Mouse (Mus musculus): Measurements from ENCODE around the gene Mipep.
A peak's percentile ranks its signal among the peaks of the same experiment; 100 is the strongest.

The Mipep gene

DNA sequence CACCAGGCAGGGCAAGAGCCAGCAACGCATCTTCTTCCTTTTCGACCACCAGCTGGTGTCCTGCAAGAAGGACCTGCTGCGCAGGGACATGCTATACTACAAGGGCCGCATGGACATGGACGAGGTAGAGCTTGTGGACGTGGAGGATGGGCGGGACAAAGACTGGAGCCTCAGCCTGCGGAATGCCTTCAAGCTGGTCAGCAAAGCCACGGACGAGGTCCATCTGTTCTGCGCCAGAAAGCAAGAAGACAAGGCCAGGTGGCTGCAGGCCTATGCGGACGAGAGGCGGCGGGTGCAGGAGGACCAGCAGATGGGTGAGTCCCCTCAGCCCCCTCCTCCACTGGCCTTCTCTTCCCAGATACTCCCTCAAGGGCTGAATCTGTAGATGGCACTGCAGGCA lies 28.1 kb upstream of the Mipep start:
- DNase-seq (ENCODE audit: low spot score in 2 of 2), result no peak

DNA sequence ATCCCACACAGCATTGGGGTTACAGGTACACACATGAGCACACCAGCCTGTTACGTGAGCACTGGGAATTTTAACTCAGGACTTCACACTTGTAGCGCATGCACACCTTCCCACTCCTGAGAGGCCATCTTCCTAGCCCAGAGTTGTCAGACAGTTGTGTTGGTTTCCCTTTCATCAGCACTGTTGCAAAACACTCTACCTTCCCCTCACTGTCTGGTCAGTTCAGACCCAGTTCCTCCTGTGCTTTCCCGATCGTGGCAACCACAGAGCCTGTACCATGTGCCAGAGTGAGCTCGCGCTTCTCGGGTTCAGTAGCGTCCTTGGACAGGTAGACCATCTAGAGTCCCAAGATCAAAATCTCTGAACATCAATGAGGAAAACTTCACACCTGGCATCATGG lies 27.1 kb upstream of the Mipep start:
- no peak for DNase-seq (ENCODE audit: low spot score in 2 of 2)

DNA sequence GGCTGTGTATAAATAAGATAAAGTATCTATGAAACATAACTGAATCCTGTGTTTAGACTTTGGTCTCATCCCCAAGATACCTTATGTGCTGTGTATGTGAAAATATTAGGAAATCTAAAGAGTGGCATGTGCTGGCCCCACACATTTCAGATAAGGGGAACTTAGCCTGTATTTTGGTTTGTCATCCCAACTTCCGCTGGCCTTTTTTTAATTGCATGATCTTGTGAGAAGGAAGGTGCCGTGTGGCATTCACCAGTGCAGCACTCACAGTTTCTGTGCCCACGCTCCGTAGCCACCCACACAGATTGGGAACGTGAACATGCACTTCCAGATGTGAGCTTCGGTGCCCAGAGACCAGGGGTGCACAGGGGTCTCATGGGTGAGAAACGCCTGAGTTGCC lies 26.7 kb upstream of the Mipep start:
- no peak for DNase-seq (ENCODE audit: low spot score in 2 of 2)

DNA sequence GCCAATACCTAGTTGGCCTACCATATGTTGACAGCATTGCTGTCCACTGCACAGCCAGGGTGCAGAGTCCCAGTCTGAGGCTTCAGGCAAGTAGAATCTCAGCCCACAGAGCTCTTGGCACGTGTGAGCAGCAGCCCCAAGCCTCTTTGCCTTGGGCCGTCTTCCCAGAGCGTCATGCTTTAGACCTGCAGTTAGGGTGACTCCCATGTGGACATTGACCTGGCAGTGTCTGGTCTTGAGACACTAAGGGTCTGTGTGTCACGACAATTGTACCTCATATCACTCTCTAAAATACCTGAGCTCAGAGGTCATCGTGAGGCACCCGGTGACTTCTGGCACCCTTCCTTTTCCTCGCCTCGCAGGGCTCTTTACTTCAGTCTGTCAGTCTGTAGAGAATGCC lies 25.3 kb upstream of the Mipep start:
- no peak for DNase-seq (ENCODE audit: low spot score in 2 of 2)

DNA sequence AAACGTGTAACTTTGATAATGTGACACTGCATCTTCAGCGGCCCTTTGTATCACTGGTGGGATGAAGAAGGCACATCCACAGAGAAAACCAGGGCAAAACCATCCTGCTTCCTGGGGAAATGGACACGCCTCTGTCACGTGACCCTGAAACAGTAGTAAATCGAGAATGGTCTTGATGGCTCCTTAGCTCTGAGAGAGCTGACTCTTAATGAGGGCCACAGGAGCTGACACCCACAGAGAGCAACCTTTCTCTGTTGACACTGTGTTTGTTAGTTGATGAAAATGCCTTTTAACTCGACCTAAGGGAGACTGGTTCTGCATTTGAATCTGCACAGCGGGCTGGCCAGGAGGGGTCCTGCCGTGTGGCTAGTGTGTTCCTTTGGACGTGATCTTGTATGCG lies 22.6 kb upstream of the Mipep start:
- no peak for DNase-seq (ENCODE audit: low spot score in 2 of 2)

DNA sequence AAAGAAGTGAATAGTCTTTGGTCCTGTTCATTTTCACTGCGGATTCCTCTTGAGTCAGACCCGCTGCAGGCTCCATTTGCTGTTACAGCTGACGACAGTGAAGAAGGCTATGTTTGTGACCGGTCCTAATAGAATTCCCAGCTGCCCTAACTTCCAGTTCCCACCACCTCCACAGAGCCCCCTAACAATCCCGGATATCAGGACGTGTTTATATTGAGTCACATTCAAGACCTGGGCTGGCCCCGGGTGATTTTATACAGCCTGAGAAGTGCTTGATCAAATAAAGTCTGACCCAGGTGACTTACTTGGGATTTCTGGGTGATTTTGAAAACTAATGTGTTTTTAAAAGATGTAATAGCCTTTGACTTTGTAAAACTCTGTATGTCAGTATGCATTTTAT lies 21.6 kb upstream of the Mipep start:
- DNase-seq (ENCODE audit: low spot score in 2 of 2), result no peak

DNA sequence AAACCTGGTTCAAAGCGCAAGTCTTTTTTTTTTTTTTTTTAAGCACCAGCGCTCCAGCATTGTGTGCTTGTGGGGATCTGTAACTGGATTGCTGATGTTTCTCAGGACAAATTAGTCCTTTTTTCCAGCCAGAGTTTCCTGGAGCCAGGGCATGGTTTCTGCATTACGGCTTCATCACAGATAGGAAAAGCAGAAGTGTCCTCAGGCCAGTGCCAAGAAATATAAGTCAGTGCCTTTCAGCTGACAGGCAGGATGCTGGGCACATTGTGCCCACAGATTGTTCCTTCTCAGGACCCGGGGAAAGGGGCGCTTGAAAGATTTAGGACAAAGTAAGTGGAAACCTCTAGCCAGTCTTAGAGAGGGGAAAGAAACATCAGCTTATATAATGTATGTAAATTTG lies 20.6 kb upstream of the Mipep start:
- no peak for DNase-seq (ENCODE audit: low spot score in 2 of 2)

DNA sequence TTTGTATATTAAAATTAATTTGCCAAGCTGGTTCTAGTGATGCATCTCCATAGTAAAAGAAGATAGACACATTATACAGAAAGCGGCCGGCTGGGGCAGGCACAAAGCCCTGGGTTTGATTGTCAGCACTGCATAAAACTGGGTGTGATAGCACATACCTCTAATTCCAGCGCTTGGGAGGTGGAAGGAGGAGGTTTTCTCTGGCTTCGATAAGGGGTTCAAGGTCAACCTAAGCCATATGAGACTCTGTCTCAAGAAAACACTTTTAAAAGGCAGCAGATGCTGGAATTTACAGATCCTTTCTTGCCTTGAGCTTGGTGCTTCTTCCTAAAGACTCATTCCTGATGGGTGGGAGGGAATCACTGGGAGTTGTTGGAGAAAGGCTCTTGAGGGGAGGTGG lies 19.8 kb upstream of the Mipep start:
- no peak for DNase-seq (ENCODE audit: low spot score in 2 of 2)

DNA sequence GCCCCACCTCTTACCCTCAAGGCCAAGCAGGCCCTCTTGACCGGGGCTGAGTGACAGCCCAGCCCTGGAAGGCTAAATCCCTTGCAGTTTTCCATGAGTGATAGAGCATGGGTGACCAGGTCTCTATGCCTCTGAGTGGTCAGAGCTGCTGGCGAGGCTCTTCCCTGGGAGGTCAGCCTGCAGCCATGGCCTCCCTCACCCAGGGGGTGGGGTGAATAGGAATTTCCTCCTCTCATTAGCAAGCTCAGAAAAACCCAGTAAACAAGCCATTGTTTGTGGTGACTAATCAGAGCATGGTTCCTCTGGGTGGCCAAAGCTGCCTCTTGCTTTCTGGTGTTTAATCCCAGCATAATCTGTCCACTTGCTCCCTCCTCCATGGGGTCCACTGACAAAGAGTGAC lies 19.3 kb upstream of the Mipep start:
- no peak for DNase-seq (ENCODE audit: low spot score in 2 of 2)

DNA sequence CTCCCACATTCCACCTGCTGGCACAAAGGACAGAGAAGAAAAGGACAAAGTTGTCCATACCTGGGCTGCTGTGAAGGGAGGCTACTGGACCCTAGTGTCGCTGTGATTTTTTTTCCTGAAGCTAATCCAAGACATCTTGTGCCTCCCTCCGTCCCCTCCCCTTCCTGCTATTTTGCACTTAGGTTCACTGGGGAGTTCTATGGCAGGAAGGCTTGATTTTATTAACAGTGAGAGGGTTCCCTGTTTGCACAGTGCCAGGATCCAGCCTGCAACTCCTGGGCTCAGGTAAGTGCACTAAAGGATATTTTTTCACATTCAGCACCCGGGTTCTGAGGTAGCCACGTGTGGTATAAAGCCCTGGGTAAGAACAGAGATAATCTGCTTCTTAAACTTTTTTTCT lies 16.5 kb upstream of the Mipep start, which contains the start of gene C1qtnf9:
TSS of gene C1qtnf9 (plus strand) at position 251 of the 400 bp plus-strand sequence.
- no peak for DNase-seq (ENCODE audit: low spot score in 2 of 2)

DNA sequence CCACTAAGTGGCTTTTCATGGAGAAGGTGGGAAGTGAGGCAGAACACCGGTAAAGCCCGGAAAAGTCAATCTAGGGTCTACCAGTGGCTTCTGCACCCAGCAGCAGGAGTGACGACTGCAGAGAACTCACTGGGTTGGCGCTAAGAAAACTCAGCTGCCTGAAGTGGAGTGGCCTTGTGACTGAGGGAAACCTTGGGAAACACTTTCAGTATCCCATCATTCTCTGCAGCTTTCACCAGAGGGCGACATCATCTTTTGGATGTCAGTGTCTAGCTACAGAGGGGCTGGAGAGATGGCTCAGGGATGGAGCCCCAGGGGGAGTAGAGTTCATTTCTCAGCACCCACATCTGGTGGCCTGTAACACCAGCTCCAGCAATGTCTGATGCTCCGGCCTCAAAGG lies 15.0 kb upstream of the Mipep start:
- no peak for DNase-seq (ENCODE audit: low spot score in 2 of 2)

DNA sequence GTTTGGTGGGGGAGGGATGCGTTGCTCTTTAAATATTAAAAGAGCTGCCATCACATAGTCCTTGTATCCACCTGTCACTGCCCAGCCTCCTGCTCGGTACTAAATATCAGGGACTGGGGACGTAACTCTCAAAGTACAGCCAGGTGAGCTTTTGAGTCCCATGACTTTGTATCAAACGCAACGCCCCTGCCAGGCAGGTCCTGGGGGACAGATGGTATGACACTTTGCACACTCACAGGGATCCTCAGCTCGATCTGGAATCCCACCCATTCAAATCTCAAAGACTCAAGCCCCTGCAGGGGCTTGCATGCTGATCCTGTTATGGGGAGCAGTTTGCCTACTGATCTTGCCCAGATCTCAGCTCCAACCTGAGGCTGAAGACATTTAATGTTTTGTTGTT lies 13.8 kb upstream of the Mipep start:
- no peak for DNase-seq (ENCODE audit: low spot score in 2 of 2)

DNA sequence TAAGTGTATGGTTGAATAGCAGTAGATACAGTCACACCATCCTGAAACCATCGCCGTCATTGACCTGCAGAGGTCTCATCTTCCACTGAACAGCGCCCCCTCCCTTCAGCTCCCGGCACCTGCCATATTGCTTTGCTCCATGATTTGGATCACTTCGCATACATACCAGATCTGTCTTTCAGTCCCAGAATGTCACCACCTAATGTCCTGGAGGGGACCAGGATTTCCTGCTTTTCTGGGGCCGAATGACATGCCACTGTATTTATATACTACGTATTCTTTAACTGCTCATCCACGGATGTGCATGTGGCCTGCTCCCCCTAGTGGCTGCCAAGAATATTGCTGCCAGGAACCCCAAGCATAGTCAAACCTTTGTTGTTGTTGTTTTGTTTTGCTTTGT lies 13.3 kb upstream of the Mipep start:
- DNase-seq (ENCODE audit: low spot score in 2 of 2), result peak in 1 of 2 experiments; percentile 64

DNA sequence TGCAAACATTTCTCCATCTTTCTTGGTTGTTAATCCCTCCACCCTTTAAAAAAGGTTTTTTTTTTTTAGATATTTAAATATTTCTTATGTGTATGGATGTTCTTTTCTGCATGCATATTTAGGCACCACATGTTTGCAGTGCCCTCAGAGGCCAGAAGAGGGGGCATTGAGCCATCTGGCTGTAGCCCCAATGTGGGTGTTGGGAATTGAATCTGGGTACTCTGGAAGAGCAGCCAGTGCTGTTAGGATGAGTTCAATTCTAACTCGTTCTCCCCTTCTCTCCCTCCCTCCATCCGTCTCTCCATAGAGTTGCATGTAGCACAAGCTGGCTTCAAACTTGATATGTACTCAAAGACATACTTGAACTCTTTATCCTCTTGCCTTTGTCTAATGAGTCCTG lies 10.9 kb upstream of the Mipep start:
- no peak for DNase-seq (ENCODE audit: low spot score in 2 of 2)

DNA sequence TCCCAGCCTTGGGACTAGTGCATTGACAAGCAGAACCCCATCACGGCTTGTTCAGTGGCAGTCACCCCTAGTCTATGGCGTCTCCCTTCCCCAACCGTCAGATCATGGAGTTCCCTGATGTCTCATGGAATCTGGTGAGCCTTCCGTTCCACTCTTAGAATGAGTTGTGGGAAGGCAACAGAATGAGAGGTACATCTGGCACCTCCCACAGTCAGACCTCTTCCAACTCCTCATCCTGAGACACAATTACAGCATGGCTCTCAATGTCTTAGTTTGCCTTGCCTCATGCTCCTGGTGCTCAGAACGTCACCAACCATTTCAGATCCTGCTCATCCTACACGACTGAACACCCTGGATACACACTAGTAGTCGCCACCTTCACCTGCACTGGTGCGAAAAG lies 7.9 kb upstream of the Mipep start:
- no peak for DNase-seq (ENCODE audit: low spot score in 2 of 2)

DNA sequence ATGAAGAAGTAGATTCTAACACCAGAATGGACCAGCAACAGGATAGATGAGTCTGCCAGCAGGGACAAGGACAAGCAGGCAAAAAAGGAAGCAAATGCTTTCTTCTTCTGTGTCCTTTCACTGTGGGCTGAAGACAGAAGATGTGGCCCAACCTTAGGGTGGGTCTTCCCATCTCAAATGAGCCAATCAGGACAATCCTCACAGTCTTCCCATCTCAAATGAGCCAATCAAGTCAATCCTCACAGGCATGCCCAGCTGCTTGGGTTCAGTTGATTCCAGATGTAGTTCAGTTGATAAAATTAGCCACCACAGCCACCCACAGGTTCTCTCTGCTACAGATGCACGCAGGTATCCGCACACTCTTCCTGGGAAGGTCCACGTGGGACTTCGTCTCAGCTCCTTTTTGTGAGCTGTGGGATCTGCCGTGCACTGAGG lies 6.9 kb upstream of the Mipep start:
- DNase-seq (ENCODE audit: low spot score in 2 of 2), result no peak

DNA sequence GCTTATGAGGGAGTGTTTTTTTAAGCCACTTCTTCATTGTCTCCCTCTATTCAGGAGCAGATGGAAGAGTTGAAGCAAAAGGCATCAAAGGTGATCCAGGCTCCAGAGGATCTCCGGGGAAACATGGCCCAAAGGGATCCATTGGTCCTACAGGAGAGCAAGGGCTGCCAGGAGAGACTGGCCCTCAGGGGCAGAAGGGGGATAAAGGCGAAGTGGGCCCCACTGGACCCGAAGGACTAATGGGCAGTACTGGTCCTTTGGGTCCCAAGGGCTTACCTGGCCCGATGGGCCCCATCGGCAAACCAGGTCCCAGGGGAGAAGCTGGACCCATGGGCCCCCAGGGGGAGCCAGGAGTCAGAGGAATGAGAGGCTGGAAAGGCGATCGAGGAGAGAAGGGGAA lies 5.2 kb upstream of the Mipep start:
- DNase-seq (ENCODE audit: low spot score in 2 of 2), result no peak

DNA sequence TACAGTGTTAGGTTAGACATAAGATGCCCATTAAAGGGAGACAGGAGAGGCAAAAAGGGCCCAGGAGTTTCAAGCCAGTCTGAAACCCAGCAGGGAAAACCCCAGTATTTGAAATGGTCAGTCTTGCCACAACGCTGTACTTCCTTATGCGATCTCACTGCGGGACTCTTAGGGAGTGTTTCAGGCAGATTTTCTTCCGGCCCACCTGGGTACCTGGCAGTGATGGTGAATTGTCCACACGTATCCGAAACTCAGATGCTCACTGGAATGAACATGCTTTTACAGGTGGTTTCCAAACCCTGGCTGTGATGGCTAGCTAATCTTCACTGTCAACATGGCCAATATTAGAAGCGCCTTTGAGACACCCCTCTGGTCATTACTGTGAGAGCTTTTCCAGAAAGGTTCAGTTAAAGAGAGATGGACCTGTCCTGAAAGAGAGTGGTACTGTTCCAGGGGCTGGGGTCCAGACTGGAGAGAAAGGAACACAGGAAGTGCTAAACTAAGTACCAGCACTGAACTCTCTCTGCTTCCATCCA lies 2.2 kb upstream of the Mipep start:
- no peak for DNase-seq (ENCODE audit: low spot score in 2 of 2)

DNA sequence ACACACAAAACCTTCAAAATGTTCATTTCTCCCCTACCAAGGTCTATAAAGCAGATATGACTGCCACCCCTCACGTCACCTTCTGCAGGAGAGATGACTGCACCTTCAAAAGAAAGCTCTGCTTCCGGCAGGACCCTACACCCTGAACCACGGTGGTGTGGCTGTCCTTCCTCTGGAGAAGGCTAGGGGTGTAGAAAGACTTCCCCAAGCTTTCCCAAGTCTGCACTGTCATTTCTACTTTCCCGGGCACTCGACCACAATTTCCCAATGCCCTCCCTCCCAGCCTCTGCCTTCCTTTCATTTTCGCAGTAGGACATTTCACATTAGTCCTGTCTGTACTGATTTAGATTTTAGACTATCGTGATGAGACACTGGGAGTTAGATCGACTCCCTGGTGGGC lies 1.2 kb upstream of the Mipep start:
- no peak for DNase-seq (ENCODE audit: low spot score in 2 of 2)

DNA sequence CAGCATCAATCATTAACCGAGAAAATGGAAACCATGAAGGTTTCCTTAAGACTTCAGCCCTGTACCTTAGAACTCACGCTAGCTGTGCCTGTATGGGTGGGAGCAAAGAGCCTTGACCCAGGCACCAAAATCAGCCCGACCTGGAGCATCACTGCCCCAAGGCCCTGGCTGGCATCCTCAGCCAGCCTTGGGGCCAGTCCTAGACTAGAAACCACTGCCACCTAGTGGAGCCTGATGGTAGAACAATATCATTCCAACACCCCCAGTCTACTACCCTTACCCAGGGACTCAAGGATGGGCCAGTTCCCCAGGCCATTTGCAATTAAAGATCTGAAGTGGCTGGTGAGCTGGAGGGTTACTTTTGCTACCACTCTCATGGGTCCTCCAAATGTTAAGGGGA lies 5.7 kb downstream of the Mipep start:
- peak in 1 of 2 experiments; percentile 19 for DNase-seq (ENCODE audit: low spot score in 2 of 2)

DNA sequence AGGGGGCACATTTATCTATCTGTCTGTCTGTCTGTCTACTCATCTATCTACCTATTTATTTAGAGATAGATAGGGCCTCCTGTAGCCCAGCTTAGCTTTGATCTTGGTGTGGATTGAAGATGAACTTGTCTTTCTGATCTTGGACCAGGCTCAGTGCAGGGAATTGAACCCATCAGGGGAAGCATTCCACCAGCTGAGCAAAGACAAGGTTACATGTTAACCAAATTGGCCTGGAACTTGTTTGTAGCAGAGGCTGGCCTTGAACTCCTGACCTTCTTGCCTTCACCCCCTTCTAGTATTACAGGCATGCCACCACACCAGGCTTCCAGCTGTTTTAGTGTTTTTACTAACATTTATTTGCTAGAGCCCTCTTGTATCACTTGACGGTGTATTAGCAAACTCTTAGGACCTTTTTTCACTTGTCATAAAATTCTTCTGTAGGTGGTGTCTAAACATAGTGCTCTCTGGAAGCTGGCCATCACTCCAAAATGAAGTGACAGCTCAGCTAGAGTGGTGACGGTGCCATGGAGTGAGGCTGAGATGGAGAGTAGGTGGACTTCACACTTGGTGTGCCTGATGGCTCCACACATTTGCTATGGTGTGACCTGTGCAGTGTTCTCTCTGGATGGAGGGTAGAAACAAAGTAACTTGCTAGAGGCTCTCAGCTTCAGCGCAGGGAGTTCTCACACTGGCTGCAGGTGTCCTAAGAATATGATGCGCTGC lies 12.4 kb downstream of the Mipep start:
- DNase-seq (ENCODE audit: low spot score in 2 of 2), result no peak

DNA sequence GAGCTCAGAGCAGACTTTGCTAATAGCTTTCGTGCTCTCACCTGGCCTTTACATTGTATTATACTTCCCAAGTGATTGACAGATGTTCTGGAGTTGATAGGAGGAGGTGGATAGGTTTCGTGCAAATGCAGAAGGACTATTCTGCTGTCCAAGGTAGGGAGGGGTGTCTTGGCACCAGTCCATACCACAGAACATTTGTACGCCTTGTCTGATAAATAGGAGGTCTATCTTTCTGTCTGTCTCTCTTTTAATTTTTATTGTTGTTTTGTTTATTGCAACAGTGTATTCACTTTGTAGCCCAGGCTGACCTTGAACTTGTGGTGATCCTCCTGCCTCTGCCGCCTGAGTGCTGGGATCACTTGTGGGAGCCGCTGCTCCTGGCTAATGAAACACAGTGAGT lies 13.2 kb downstream of the Mipep start:
- DNase-seq (ENCODE audit: low spot score in 2 of 2), result no peak

DNA sequence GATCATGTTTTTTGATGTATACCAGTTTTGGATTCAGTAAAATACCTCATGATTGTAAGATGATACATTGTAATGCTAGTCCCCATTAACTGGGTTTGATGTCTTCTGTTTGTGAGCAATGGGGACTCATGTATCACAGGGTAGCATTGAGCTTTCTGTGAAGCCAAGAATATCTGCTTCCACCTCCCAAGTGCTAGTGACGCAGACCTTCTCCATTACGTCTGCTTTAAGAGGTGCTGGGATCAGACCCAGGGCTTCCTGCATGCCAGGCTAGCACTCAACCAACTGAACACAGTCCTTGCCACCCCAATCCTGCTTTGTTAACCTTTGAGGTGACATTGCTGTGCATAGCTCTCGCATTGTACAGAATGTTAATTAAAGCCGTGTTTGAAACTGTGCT lies 14.3 kb downstream of the Mipep start:
- no peak for DNase-seq (ENCODE audit: low spot score in 2 of 2)

Measured in urinary bladder, adult 18-20 months (tissue).